Mouse (Mus musculus) Patski (cell line): Measurements from ENCODE around the gene Cc2d2b. TPM values are rescaled to one million over a fixed set of nuclear protein-coding genes. Genes with fewer than 3 reads are reported as not detected.

Source experiments
- ATAC-seq: fragments of 100-300 bp; one replicate; pipeline ENCODE4 v1.8.0; 2021
- CTCF ChIA-PET: fragments of 350-600 bp; sonication (Branson Sonifier 250); formaldehyde crosslinking; loops from one replicate; lab custom pipeline; 2022; ENCODE audit warnings: inconsistent platforms; lab: Charles Lee
- POLR2A ChIA-PET: fragments of 350-600 bp; sonication (Branson Sonifier 250); formaldehyde crosslinking; loops from one replicate; lab custom pipeline; 2022; ENCODE audit warnings: antibody characterized with exemption, inconsistent platforms; lab: Charles Lee
- DNase-seq: peaks from one replicate; pipeline ENCODE4 v3.0.0-alpha.2; 2011; ENCODE audit warnings: low read depth, low spot score
- H3K27me3 ChIP-seq: fragments of 371-371 bp; one replicate; pipeline ENCODE4 v1.5.1; 2021
- CTCF ChIP-seq: fragments of 100-300 bp; IDR thresholded peaks from one replicate; pipeline ENCODE4 v1.5.1; 2021
- in situ Hi-C: fragments of 300-500 bp; cut with MboI; formaldehyde crosslinking; loops from 3 replicates; pipeline ENCODE4 v1.11.1; 2018; ENCODE audit warnings: low pct_unique_long_range_greater_than_20kb, mixed read lengths
- polyA plus RNA-seq: library from polyadenylated mRNA; unstranded; gene quantifications from one replicate; pipeline ENCODE4 v1.2.3, GENCODE M21; 2021

Gene Cc2d2b
- not detected for polyA plus RNA-seq

DNA sequence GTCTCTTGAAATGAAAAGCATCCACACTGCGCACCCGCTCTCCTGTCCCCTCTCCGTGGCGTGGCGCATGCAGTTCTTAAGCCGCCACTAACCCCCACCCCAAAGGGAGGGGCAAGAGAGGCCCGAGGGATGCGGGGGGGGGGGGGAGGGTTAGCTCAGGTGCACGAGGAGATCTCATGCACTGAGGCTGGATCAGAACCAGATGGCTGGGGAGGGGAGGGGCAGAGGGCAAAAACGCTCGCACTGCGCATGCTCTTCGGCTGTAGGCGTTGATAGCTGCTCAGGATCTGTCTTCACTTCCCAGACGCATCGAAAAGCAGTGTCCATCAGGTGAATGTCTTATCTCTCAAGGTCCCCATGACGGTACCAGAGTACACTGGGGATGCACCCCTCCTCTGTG is at the start of gene Cc2d2b:
Gene Cc2d2b, plus strand, starts transcription at position 195 of the 400 bp plus-strand sequence.
- in situ Hi-C loops, result no loop called here
- CTCF ChIA-PET, result no interaction called here
- no peak for TF ChIP-seq CTCF
- no peak for ATAC-seq
- DNase-seq, result no peak
- POLR2A ChIA-PET, result no interaction called here
- peaks cover 68% of the 10 kb centered on the region for H3K27me3 ChIP-seq

- no peak for ATAC-seq
- CTCF ChIA-PET, result no interaction called here
Measured at GRCm38 (mm10) chr19:40699816-40700215, 48.7 kb upstream of the Cc2d2b start.

GRCm38 (mm10) chr19:40702406-40702805 is 46.1 kb upstream of the Cc2d2b start:
- ChIA-PET POLR2A (no interaction called here), CTCF (no interaction called here)
- in situ Hi-C loops, result loop anchor here (25.0 kb wide), 1 partner anchor 365 kb away; no protein-coding TSS in a partner anchor
- TF ChIP-seq CTCF, result no peak
- DNase-seq, result no peak
- H3K27me3 ChIP-seq, result peaks cover 32% of the 10 kb centered on the region
- ATAC-seq, result no peak

More at GRCm38 (mm10) chr19:40699816-40700215, 48.7 kb upstream of the Cc2d2b start:
- H3K27me3 ChIP-seq, result peaks cover 32% of the 10 kb centered on the region
- POLR2A ChIA-PET, result no interaction called here
- in situ Hi-C loops, result loop anchor here (25.0 kb wide), 1 partner anchor 363 kb away; no protein-coding TSS in a partner anchor
- no peak for TF ChIP-seq CTCF
- no peak for DNase-seq

GRCm38 (mm10) chr19:40712889-40713628 is 35.5 kb upstream of the Cc2d2b start:
- in situ Hi-C loops, result loop anchor here (25.0 kb wide), 1 partner anchor 376 kb away; no protein-coding TSS in a partner anchor
- ATAC-seq (no peak), DNase-seq (no peak)
- peaks cover 20% of the 10 kb centered on the region for H3K27me3 ChIP-seq
- no peak for TF ChIP-seq CTCF
- ChIA-PET CTCF (interaction anchor here (2.1 kb wide), 1 partner anchor 9 kb away, joined by 6 read pairs; no protein-coding TSS in a partner anchor), POLR2A (no interaction called here)

- in situ Hi-C loops, result loop anchor here (25.0 kb wide), 1 partner anchor 377 kb away; no protein-coding TSS in a partner anchor
- TF ChIP-seq CTCF, result no peak
- POLR2A ChIA-PET, result no interaction called here
- DNase-seq, result no peak
- peaks cover 16% of the 10 kb centered on the region for H3K27me3 ChIP-seq
- CTCF ChIA-PET, result interaction anchor here (0.9 kb wide), 1 partner anchor 103 kb away, joined by 3 read pairs; the partner anchor contains the start of gene Tctn3
- ATAC-seq, result no peak
Measured at GRCm38 (mm10) chr19:40714700-40715099, 33.9 kb upstream of the Cc2d2b start.

GRCm38 (mm10) chr19:40716981-40717380 is 31.6 kb upstream of the Cc2d2b start:
- ChIA-PET CTCF (no interaction called here), POLR2A (no interaction called here)
- peaks cover 7% of the 10 kb centered on the region for H3K27me3 ChIP-seq
- no peak for ATAC-seq
- in situ Hi-C loops, result loop anchor here (25.0 kb wide), 1 partner anchor 380 kb away; no protein-coding TSS in a partner anchor
- TF ChIP-seq CTCF, result no peak
- DNase-seq, result no peak

DNA sequence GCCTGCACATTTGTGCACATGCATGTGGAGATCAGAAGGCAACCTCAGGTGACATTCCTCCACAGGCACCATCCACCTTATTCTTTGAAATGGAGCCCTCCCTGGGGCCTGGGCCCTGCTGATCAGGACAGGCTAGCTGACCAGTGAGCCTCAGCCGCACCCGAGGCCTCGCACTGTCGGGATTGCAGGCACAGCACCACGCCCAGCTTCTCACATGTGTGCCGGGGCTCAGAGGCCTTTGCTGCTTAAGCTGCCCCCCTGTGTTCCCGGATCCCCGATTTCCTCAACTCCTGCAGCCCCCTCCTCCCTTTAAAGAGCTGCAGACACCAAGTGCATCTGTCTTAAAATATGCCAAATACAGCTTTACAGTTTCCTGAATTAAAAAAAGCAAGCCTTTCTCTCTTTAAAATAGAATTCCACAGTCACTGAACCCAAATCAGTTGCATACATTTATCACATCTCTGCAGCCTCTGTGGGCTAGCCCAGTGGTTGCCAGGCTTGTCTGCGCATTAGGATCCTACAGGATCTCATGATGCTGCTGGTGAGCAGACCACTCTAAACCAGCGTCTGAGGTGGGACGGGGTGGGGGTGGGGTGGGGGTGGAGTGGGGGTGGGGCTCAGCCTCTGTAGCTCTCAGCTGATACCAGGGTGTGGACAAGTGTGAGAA is 29.0 kb upstream of the Cc2d2b start:
- CTCF ChIA-PET, result interaction anchor here (4.6 kb wide), 1 partner anchor 109 kb away, joined by 69 read pairs; the partner anchor contains the start of genes Entpd1 and Tctn3
- no peak for TF ChIP-seq CTCF
- no peak for ATAC-seq
- POLR2A ChIA-PET, result no interaction called here
- peaks cover 14% of the 10 kb centered on the region for H3K27me3 ChIP-seq
- no peak for DNase-seq
- in situ Hi-C loops, result loop anchor here (5.0 to 25.0 kb wide), 2 partner anchors 107 to 382 kb away; partner anchors contain the start of genes Entpd1 and Tctn3

DNA sequence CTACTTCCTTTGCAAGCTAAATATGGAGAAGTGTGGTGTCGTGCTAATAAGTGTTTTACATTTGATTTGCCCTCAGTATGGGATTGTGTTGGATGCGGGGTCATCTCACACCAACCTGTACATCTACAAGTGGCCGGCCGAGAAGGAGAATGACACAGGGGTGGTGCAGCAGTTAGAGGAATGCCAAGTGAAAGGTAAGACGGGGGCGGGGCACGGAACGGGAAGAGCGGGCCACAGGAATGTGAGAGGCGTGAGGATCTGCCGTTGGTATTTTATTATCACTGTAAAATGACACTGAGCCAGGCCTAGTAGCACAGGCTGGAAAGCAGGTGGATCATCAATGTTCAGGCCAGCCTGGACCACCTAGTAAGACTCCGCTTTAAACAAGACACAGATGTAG is 28.2 kb upstream of the Cc2d2b start:
- POLR2A ChIA-PET, result interaction anchor here (0.7 to 1.1 kb wide), 2 partner anchors 20 to 61 kb away, joined by 3 to 9 read pairs; no protein-coding TSS in a partner anchor
- peaks cover 19% of the 10 kb centered on the region for H3K27me3 ChIP-seq
- DNase-seq, result no peak
- no peak for TF ChIP-seq CTCF
- CTCF ChIA-PET, result interaction anchor here (1.0 to 4.6 kb wide), 3 partner anchors 44 to 109 kb away, joined by 3 to 69 read pairs (median 4); partner anchors contain the start of genes Entpd1 and Tctn3
- no peak for ATAC-seq
- in situ Hi-C loops, result loop anchor here (5.0 to 25.0 kb wide), 2 partner anchors 108 to 383 kb away; partner anchors contain the start of genes Entpd1 and Tctn3

DNA sequence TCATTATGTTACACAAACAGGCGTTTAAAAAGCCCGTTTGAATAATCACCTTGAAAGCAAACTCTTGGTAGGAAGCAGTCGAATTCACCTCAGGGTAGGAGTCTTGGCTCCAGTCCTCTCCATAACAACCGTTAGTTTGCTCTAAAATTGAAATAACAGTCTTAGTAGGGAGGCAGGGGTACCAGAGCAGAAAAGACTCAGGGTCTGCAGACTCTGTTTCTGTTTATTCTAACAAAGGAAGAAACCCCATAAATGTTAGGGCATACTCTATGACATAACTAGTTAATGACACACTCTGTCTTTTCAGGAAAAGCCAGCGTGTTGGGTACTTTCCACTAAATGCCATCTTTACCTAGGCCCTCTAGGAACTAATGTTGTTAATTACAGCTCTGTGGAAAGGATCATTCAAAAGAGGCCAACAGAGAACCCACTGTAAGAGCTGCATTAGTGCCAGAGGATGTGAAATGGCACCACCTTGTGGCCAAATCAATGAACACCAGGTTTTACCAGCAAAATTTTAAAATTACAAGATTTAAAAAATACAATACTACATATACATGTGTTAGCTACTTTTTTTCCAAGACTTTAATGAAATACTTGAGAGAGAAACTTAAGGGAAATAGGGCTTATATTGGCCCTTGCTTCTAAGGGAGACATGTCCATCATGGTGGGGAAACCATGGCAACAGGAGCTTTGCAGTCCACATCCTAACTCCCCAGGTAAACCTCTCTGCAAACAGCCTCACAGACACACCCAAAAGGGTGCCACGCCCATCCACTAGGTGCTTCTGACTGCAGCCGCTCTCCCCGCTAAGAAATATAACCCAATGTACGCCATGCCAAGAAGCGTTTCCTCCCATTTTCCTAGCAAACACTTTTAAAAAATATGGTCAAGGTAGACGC is 26.2 kb upstream of the Cc2d2b start:
- peak; percentile 86 for TF ChIP-seq CTCF
- POLR2A ChIA-PET, result interaction anchor here (2.5 kb wide), 1 partner anchor 111 kb away, joined by 9 read pairs; the partner anchor contains the start of genes Entpd1 and Tctn3
- DNase-seq (no peak), ATAC-seq (no peak)
- H3K27me3 ChIP-seq, result peaks cover 31% of the 10 kb centered on the region
- in situ Hi-C loops, result loop anchor here (5.0 to 25.0 kb wide), 2 partner anchors 110 to 385 kb away; partner anchors contain the start of genes Entpd1 and Tctn3
- CTCF ChIA-PET, result interaction anchor here (0.7 to 4.6 kb wide), 18 partner anchors 10 to 153 kb away, joined by 3 to 69 read pairs (median 4); partner anchors contain the start of genes Entpd1 and Tctn3
